33 mouse cellular contexts compared by ENCODE assay signal in the genomic region with DNA sequence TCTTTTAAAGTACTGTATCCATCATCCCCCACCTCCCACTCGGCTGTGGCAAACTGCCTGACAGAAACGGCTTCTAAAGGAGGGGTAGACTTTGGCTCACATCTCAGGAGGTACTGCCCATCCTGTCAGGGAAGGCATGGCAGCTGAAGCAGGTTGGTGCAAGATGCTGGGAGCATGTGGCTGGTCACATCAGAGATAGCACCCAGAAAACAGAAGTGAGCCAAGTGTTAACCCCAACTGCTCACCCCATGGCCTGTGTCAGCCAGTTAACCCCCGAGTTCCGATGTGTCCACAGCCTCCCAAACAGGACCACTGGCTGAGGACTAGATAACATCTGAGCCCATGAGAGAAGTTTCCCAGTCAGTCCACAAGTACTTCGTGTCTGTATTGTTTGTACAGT. TPM values are rescaled to one million over a fixed set of nuclear protein-coding genes. Genes with fewer than 3 reads are reported as not detected.
A peak's percentile ranks its signal among the peaks of the same experiment; 100 is the strongest.
DNase-seq lines count a peak whose midpoint lies in the region; ATAC-seq and TF ChIP-seq lines count a peak whose summit lies in the region.
"Had no signal": no experiment of that assay in that cellular context is flagged by ENCODE, and none has a peak within 500 bp of the region (broad histone marks: within the 10 kb centered on the region; RNA-seq: fewer than 3 reads in every experiment).

No protein-coding gene starts in this region.

- no peak for DNase-seq in forebrain, embryonic 10.5 days (ENCODE audit: extremely low spot score, low spot score)
- no peak for DNase-seq in forebrain, postnatal 0 days
- no peak for DNase-seq in lung, postnatal 0 days (ENCODE audit: low spot score)
- DNase-seq in midbrain, postnatal 0 days (ENCODE audit: low spot score) = no peak
- DNase-seq: adrenal gland, adult 2 months; adrenal gland, postnatal 14 days; cerebellum, adult 11 months; cerebellum, adult 2 months; cerebellum, adult 9-11 months; cerebellum, postnatal 36 days; gastrocnemius, postnatal 10 days; gastrocnemius, postnatal 36 days had no signal

- H3K9me3 ChIP-seq in forebrain, embryonic 10.5 days = no peaks in the 10 kb centered on the region
- H3K9me3 ChIP-seq in forebrain, postnatal 0 days (ENCODE audit: low read length) = no peaks in the 10 kb centered on the region
- no peaks in the 10 kb centered on the region for H3K9me3 ChIP-seq in lung, embryonic 16.5 days (ENCODE audit: control insufficient read depth, low read length)
- H3K9me3 ChIP-seq in lung, postnatal 0 days (ENCODE audit: low read length) = no peaks in the 10 kb centered on the region
- H3K9me3 ChIP-seq in midbrain, embryonic 13.5 days = no peaks in the 10 kb centered on the region
- no peaks in the 10 kb centered on the region for H3K9me3 ChIP-seq in midbrain, postnatal 0 days (ENCODE audit: low read length)
- H3K9me3 ChIP-seq: hindbrain, embryonic 10.5 days; hindbrain, embryonic 13.5 days had no signal

- peaks cover 23% of the 10 kb centered on the region for H3K4me1 ChIP-seq in forebrain, embryonic 10.5 days
- no peaks in the 10 kb centered on the region for H3K4me1 ChIP-seq in forebrain, postnatal 0 days (ENCODE audit: insufficient read depth)
- peaks cover 10% of the 10 kb centered on the region for H3K4me1 ChIP-seq in lung, embryonic 16.5 days (replicated peaks; ENCODE audit: control insufficient read depth, insufficient read depth, low read length)
- no peaks in the 10 kb centered on the region; the same call in 1 of the 2 replicates for H3K4me1 ChIP-seq in lung, postnatal 0 days (ENCODE audit: insufficient read depth, low read depth, low read length)
- peaks cover 13% of the 10 kb centered on the region; the same call in 1 of the 2 replicates for H3K4me1 ChIP-seq in midbrain, embryonic 13.5 days (replicated peaks)
- peaks cover 3% of the 10 kb centered on the region; the same call in 1 of the 2 replicates for H3K4me1 ChIP-seq in midbrain, postnatal 0 days (ENCODE audit: insufficient read depth, low read length)

- no peak for TF ChIP-seq EP300 in lung, postnatal 0 days (IDR thresholded peaks at IDR 0.05)

- 0 out of 2 replicates have a peak overlapping the region, but pooled peaks have one; percentile 35 for H3K27ac ChIP-seq in forebrain, embryonic 10.5 days
- H3K27ac ChIP-seq in forebrain, postnatal 0 days (ENCODE audit: low read depth, low read length) = no peak overlapping the region
- peak overlapping the region; percentile 12; the same call in 1 of the 2 replicates for H3K27ac ChIP-seq in lung, embryonic 16.5 days (ENCODE audit: low read length)
- H3K27ac ChIP-seq in lung, postnatal 0 days (ENCODE audit: low read length) = no peak overlapping the region
- 0 out of 2 replicates have a peak overlapping the region, but pooled peaks have one; percentile 11 for H3K27ac ChIP-seq in midbrain, embryonic 13.5 days
- H3K27ac ChIP-seq in midbrain, postnatal 0 days (ENCODE audit: low read depth, low read length) = no peak overlapping the region
- H3K27ac ChIP-seq: hindbrain, embryonic 10.5 days; hindbrain, embryonic 13.5 days had no signal

- no peak overlapping the region for H3K4me2 ChIP-seq in forebrain, postnatal 0 days (ENCODE audit: low read depth)
- no peak overlapping the region for H3K4me2 ChIP-seq in lung, embryonic 16.5 days (ENCODE audit: low read depth, low read length)
- H3K4me2 ChIP-seq in lung, postnatal 0 days (replicated peaks; ENCODE audit: low read depth, low read length) = no peak overlapping the region
- no peak overlapping the region for H3K4me2 ChIP-seq in midbrain, embryonic 13.5 days (replicated peaks)
- no peak overlapping the region for H3K4me2 ChIP-seq in midbrain, postnatal 0 days (ENCODE audit: low read depth, low read length, poor library complexity, severe bottlenecking)
- H3K4me2 ChIP-seq: heart, embryonic 11.5 days; hindbrain, embryonic 13.5 days had no signal

- no peak overlapping the region for H3K4me3 ChIP-seq in forebrain, embryonic 10.5 days
- H3K4me3 ChIP-seq in forebrain, postnatal 0 days (ENCODE audit: low read depth, low read length) = no peak overlapping the region
- H3K4me3 ChIP-seq in lung, embryonic 16.5 days (ENCODE audit: low read length) = no peak overlapping the region
- H3K4me3 ChIP-seq in lung, postnatal 0 days (ENCODE audit: low read depth, low read length) = no peak overlapping the region
- H3K4me3 ChIP-seq in midbrain, embryonic 13.5 days (replicated peaks) = no peak overlapping the region
- H3K4me3 ChIP-seq in midbrain, postnatal 0 days (ENCODE audit: low read depth, low read length) = no peak overlapping the region
- H3K4me3 ChIP-seq: hindbrain, embryonic 10.5 days; hindbrain, embryonic 13.5 days had no signal

- no peak for TF ChIP-seq CTCF in forebrain, postnatal 0 days (IDR thresholded peaks at IDR 0.05; ENCODE audit: low read depth)
- no peak for TF ChIP-seq CTCF in lung, postnatal 0 days (IDR thresholded peaks at IDR 0.05)
- TF ChIP-seq CTCF in midbrain, postnatal 0 days (IDR thresholded peaks at IDR 0.05) = no peak

- 74% methylated on average over 5 of the region's 5 CpGs for WGBS in forebrain, embryonic 10.5 days
- 66% methylated on average over 5 of the region's 5 CpGs for WGBS in forebrain, postnatal 0 days
- WGBS in lung, embryonic 16.5 days = 54% methylated on average over 5 of the region's 5 CpGs
- WGBS in lung, postnatal 0 days = 63% methylated on average over 5 of the region's 5 CpGs
- 57% methylated on average over 5 of the region's 5 CpGs for WGBS in midbrain, embryonic 13.5 days
- WGBS in midbrain, postnatal 0 days = 67% methylated on average over 5 of the region's 5 CpGs

- no peak overlapping the region for H3K9ac ChIP-seq in forebrain, postnatal 0 days
- H3K9ac ChIP-seq in lung, embryonic 16.5 days (ENCODE audit: low read length) = no peak overlapping the region
- no peak overlapping the region for H3K9ac ChIP-seq in lung, postnatal 0 days (replicated peaks; ENCODE audit: low read depth)
- no peak overlapping the region for H3K9ac ChIP-seq in midbrain, embryonic 13.5 days (replicated peaks)
- H3K9ac ChIP-seq in midbrain, postnatal 0 days (replicated peaks; ENCODE audit: low read length, poor library complexity, severe bottlenecking) = no peak overlapping the region
- H3K9ac ChIP-seq: hindbrain, embryonic 13.5 days had no signal

- peaks cover 14% of the 10 kb centered on the region; the same call in 1 of the 2 replicates for H3K27me3 ChIP-seq in forebrain, embryonic 10.5 days (ENCODE audit: poor library complexity, severe bottlenecking)
- no peaks in the 10 kb centered on the region for H3K27me3 ChIP-seq in forebrain, postnatal 0 days (ENCODE audit: insufficient read depth, low read length)
- H3K27me3 ChIP-seq in lung, embryonic 16.5 days (ENCODE audit: control insufficient read depth, insufficient read depth, low read depth, low read length) = no peaks in the 10 kb centered on the region
- H3K27me3 ChIP-seq in lung, postnatal 0 days (replicated peaks; ENCODE audit: insufficient read depth, low read length) = no peaks in the 10 kb centered on the region
- H3K27me3 ChIP-seq in midbrain, embryonic 13.5 days = no peaks in the 10 kb centered on the region
- no peaks in the 10 kb centered on the region for H3K27me3 ChIP-seq in midbrain, postnatal 0 days (ENCODE audit: insufficient read depth, low read length)

- no peak for ATAC-seq in forebrain, postnatal 0 days
- ATAC-seq in lung, embryonic 16.5 days (ENCODE audit: low read depth) = no peak
- ATAC-seq in lung, postnatal 0 days = no peak
- ATAC-seq in midbrain, embryonic 13.5 days = no peak
- no peak for ATAC-seq in midbrain, postnatal 0 days (ENCODE audit: low FRiP score)
- ATAC-seq in neutrophil, adult 5-6 weeks (ENCODE audit: extremely low read depth, insufficient number of reproducible peaks, low FRiP score, poor library complexity, severe bottlenecking) = peak; percentile 13; the same call in 1 of the 2 replicates
- ATAC-seq: CD4-positive, CD25-positive, alpha-beta regulatory T cell, adult 4 months; forebrain, embryonic 14.5 days; hindbrain, embryonic 16.5 days had no signal

- no peaks in the 10 kb centered on the region for H3K36me3 ChIP-seq in forebrain, embryonic 10.5 days (replicated peaks)
- peaks cover 47% of the 10 kb centered on the region for H3K36me3 ChIP-seq in forebrain, postnatal 0 days (ENCODE audit: insufficient read depth)
- H3K36me3 ChIP-seq in lung, embryonic 16.5 days (ENCODE audit: control insufficient read depth, insufficient read depth, low read length) = no peaks in the 10 kb centered on the region
- no peaks in the 10 kb centered on the region for H3K36me3 ChIP-seq in lung, postnatal 0 days (ENCODE audit: insufficient read depth, low read length)
- H3K36me3 ChIP-seq in midbrain, embryonic 13.5 days = peaks cover 47% of the 10 kb centered on the region
- peaks cover 32% of the 10 kb centered on the region for H3K36me3 ChIP-seq in midbrain, postnatal 0 days (ENCODE audit: insufficient read depth, low read length)

RNA-seq across cellular contexts. Expression of a gene that starts 25.4 kb away (rescaled TPM):
- 0.18 and 0.22 TPM in 2 replicates for polyA plus RNA-seq in forebrain, embryonic 10.5 days (2016; fragmentation: Nextera tagmentation; extraction: Ambion mirVana)
- total RNA-seq in forebrain, postnatal 0 days (2014; rRNA removed) = 0.86 TPM in 1 of 2 replicates, not detected in the other
- polyA plus RNA-seq in forebrain, postnatal 0 days (2015; fragmentation: Nextera tagmentation; extraction: Ambion mirVana) = not detected in 2 replicates
- polyA plus RNA-seq in lung, embryonic 16.5 days (2015; fragmentation: Nextera tagmentation; extraction: Ambion mirVana) = not detected in 2 replicates
- polyA plus RNA-seq in lung, postnatal 0 days (2015; fragmentation: Nextera tagmentation; extraction: Ambion mirVana) = not detected in 2 replicates
- polyA plus RNA-seq in midbrain, embryonic 13.5 days (2015; fragmentation: Nextera tagmentation; extraction: Ambion mirVana) = not detected in 2 replicates
- not detected in 2 replicates for total RNA-seq in midbrain, postnatal 0 days (2014; rRNA removed)
- polyA plus RNA-seq in midbrain, postnatal 0 days (2015; fragmentation: Nextera tagmentation; extraction: Ambion mirVana) = 0.20 TPM in 1 of 2 replicates, not detected in the other
- total RNA-seq in neutrophil, adult 5-6 weeks (2017) = 2.0 and 2.2 TPM in 2 replicates
- total RNA-seq: adrenal gland, adult 2 months; adrenal gland, postnatal 14 days; adrenal gland, postnatal 4 days; gastrocnemius, adult 18-20 months; gastrocnemius, postnatal 10 days; gastrocnemius, postnatal 36 days; granulocyte monocyte progenitor cell, adult 5-6 weeks; heart, adult 8-10 months; heart, postnatal 25 days; MEL had no signal
- polyA plus RNA-seq: adrenal gland, adult 2 months; C2C12; cerebellum, adult 2 months; embryonic facial prominence, embryonic 11.5 days; embryonic facial prominence, embryonic 14.5 days; forebrain, embryonic 11.5 days; forebrain, embryonic 14.5 days; heart, embryonic 11.5 days; heart, embryonic 14.5 days; heart, postnatal 0 days; hindbrain, embryonic 10.5 days; hindbrain, embryonic 13.5 days; hindbrain, embryonic 16.5 days had no signal

RNA-seq across cellular contexts. Expression of a gene that starts 46.1 kb away (rescaled TPM):
- polyA plus RNA-seq in forebrain, embryonic 10.5 days (2016; fragmentation: Nextera tagmentation; extraction: Ambion mirVana) = 208 TPM in 2 replicates
- total RNA-seq in forebrain, postnatal 0 days (2014; rRNA removed) = 4.4 and 5.5 TPM in 2 replicates
- polyA plus RNA-seq in forebrain, postnatal 0 days (2015; fragmentation: Nextera tagmentation; extraction: Ambion mirVana) = 12.9 and 15.2 TPM in 2 replicates
- 103 and 110 TPM in 2 replicates for polyA plus RNA-seq in lung, embryonic 16.5 days (2015; fragmentation: Nextera tagmentation; extraction: Ambion mirVana)
- polyA plus RNA-seq in lung, postnatal 0 days (2015; fragmentation: Nextera tagmentation; extraction: Ambion mirVana) = 24.1 and 24.7 TPM in 2 replicates
- 43.9 and 45.7 TPM in 2 replicates for polyA plus RNA-seq in midbrain, embryonic 13.5 days (2015; fragmentation: Nextera tagmentation; extraction: Ambion mirVana)
- total RNA-seq in midbrain, postnatal 0 days (2014; rRNA removed) = 2.3 and 9.4 TPM in 2 replicates
- 10.2 and 11.6 TPM in 2 replicates for polyA plus RNA-seq in midbrain, postnatal 0 days (2015; fragmentation: Nextera tagmentation; extraction: Ambion mirVana)
- total RNA-seq in neutrophil, adult 5-6 weeks (2017) = 10.3 and 12.3 TPM in 2 replicates
- polyA plus RNA-seq: adrenal gland, adult 2 months had no signal

Comparison
In these comparisons a context has a peak if more than half of its experiments do, and no peak if none do; other contexts are left out.
1. H3K27ac ChIP-seq: peak in forebrain, embryonic 10.5 days (single experiment), lung, embryonic 16.5 days (single experiment) and midbrain, embryonic 13.5 days (single experiment); none in forebrain, postnatal 0 days (single experiment), lung, postnatal 0 days (single experiment) and midbrain, postnatal 0 days (single experiment).